Mouse (Mus musculus) ovary, postnatal 10 days (tissue): ENCODE data around the gene Cdc42ep5.
"Not testable (repeated sequence)": the region's sequence is repeated elsewhere in the genome, so short reads cannot be mapped to it uniquely, and the experiment has no call there.

Source experiments
- DNase-seq: peaks from one replicate; pipeline ENCODE4 v3.0.0; 2022; ENCODE audit warnings: low spot score

The Cdc42ep5 gene

DNA sequence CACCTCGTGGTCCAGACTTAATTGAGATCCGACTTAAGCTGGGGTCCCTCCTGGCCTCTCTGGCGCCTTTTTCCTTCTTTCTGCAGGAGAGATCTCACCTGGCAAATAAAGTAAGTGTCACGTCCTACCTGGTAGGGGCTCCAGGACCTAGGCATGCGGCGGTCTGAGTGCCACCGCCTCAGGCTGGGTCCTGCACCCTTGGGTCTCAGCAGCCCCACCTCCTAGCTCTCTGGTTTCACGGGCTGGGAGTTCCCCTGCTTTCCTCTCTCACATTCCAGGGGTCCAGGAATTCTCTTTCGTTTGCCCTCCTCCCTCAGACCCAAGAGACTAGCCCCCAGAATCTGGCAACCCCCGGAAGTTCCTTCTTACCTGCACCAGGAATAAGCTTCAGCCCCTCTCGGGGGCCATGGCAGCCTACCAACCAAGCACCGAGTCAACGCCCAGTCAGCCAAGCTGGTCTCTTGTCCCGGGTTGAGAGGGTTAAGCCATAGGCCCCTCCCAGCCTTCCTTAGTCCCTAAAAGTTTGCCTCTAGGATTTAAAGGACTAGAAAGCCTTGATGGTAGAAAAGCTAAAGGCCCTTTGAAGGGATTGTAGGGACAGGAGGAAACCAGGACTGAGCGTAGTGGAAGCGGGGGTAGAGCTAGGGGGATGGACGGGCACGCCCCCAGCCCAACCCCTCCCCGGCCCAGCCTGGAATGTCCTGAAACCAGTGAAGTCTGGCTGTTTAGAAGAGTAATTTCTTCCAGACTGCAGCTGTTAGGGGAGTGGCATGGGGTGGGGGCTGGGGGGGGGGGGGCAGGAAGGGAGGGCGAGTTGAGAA is at the start of gene Cdc42ep5:
Cdc42ep5 (minus strand) TSS at position 771 of the 821 bp plus-strand sequence.
- no peak for DNase-seq

DNA sequence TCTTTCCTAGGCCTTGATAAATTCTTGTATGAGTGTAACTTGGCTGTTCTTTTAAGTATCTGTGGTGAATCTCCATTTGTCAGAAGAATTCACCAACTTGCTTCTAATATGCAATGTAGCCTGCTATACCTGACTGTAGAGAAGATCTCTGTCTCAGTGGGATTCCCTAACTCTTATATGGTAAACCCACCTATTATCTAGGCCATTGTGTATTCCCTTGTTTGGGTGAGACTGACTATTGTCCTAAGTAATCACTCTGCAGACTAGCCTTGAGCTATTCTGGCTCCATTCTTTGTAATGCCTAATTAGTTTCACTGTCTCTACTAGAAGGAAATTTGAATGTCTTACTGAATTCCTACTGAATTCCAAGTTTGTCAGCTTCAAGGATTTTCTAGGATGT is 48.8 kb upstream of the Cdc42ep5 start:
- DNase-seq: not testable (repeated sequence)

DNA sequence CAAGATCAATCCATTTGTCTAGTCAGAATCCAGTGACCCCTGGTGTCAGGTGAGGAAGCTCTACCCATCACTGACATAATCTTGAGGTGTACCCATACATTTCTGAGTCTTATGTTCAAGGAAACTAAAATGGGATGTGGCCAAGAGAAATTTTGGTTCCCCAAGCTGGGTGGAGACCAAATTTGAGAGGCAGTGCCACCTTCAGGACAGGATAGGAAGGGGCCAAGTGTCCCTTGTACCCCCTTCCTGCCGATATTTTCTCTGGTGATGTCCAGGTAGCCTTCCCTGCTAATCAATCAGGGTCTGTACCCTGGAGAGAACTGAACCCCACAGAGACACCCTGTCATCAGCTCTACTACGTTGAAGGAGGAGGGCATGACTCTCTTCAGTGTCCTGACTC is 44.0 kb upstream of the Cdc42ep5 start:
- DNase-seq: no peak

DNA sequence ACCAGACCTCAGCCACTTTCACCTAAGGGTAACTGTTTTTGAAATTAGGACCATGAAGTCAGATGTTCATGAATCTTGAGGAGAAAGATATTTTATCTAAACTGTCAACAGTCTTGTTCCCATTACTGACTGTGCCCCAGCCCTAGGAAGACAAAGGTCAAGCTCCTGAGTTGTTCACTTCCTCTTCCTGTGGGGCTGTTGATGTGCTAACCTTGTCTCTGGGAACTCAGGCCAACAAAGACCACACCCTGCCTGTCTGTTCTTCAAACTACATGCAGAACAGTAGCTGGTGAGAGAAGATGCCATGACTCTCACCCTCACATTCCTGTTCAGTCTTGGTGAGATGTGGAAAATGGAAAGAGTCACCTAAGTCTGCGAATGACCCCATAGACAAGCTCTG is 42.5 kb upstream of the Cdc42ep5 start:
- DNase-seq: no peak

DNA sequence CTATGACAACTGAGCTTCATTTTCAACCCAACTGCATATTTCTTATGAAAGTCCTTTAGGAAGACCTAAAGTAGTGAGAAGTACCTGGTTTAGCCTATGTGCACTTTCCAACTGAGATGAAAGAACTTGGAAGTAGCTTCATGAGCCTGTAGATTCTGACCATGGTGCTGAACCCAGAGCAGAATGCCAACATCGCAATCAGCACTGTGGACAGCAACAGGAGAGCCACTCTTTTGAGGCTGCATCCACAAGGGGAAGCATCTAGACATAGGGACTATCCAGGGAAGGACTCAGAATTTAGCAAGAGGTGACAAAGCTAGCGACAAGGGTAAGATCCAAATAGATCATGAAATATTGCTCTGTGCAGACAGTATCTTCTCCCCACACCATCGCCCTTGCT is 13.8 kb upstream of the Cdc42ep5 start:
- peak; percentile 42 for DNase-seq

DNA sequence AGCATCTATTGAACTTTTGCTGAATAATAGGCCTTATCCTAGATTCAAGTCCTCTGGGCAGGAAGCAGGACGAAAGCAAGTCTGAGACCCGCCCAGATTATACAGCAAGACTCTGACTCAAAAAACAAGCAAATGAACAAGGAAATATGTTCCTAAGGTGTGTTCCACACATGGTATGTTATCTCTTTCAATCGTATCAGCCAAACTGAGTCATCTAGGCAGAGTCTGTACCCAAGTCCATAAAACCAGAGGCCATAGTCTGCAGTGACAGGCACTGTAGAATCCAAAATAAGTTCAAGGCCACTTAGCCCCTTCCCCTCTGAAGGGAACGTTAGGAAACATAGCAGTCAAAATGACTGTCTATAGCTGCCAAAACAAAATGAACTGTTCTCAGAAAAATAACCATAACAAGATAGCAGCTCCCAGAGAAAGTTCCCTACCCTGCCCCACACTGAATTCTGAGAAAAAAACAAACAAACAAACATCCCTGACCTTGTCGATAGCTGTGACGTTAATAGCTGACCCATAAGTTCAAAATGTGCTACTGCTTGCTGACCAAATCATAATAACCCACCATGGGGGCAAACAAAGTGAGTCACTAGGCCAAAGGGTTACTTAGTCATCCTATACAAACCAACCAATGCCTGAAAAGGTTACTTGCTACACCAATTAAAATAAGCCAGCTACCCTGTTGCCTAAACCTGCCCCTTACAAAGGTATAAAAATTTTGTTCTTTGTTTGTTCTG is 5.7 kb upstream of the Cdc42ep5 start:
- DNase-seq: no peak

DNA sequence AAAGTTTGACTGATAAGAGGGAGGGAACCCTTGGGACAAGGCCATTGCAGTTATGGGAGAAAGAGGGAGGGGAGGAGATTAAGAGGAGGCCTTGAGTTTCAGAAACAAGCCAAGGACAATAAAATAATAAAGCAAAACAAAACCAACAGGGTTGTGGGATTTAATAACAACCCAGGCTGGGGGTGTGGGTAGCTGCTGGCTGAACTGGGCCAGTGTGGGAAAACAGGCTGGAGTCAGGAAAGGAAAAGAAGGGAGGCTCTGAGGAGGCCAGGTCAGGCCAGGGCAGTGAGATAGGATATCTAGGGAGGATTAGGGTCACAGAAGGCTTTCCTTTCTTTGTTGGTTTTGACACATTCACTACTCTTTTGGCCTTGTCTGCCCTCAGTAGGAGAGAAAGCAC is 2.4 kb upstream of the Cdc42ep5 start:
- DNase-seq: no peak

DNA sequence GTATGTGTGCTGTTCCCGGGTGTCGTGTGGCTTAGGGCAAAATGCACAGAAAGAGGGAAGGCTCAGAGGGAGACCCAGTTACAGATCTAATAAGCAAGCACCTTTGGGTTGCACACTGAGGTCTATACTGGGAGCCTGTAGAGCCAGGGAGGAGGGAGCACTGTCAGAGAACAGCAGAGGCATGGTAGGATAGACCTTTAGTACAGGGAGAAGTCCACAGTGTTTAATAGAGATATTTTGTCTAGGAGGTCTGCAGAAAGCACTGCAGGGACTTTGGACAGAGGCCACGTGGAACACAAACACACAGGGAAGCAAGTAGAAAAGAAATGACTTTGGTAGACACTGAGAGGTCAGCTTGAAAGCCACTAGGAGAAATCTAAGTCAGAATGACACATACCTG is 626 bp upstream of the Cdc42ep5 start:
- DNase-seq: no peak

DNA sequence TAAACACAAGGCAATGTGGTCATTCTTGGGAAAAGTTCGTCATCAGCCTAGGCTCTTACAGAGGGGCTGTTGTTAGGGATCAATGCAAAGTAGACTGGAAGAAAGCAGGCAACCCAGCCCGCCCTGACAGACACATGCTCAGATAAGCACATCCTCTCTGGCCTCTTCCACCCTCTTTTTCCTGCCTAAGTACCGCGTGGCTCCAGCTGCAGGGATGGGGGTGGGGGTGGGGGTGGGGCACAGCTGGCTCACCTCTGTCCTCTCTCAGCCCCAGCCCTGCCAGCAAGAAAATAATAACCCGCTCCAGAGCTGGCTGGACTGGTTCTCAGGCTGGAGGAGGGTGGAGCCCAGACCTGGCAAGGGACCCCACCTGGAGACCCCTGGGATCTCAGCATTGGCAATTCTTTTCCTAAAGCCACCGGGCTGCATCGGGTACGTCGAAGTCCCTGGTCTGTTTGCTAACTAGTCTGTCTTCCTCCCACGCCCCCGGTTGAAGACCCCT is 1.0 kb downstream of the Cdc42ep5 start:
- DNase-seq: no peak

DNA sequence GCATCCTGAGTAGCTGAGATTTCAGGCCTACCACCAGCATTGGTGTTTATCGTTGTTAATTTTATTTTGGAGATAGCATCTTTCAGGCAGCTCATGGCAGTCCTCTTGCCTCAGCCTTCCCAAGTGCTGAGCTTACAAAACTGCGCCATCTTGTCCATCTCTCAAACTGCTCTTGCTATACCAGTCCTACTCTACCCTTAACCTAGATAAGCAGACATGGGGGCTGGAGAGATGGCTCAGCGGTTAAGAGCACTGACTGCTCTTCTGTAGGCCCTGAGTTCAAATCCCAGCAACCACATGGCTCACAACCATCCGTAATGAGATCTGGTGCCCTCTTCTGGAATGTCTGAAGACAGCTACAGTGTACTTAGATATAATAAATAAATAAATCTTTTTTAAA is 3.1 kb downstream of the Cdc42ep5 start:
- not testable (repeated sequence) for DNase-seq

DNA sequence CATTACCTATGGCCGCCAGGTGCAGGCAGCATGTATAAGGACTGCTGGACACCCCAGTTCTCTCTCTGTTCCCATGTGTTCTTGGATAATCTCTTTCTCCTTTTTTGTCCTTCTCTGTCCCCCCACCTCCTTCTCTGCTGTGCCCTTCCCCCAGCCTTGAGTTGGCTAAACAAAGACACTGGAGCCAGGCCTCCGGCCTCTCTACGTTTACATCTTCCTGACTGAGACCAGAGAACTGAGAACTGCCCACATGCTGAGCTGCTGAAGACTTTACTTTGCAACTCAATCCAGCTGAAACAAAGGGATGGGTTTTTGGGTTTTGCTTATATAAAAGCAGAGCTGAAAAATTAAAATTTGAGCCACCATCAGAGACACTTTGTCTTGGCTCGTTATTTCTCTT is 9.7 kb downstream of the Cdc42ep5 start:
- DNase-seq: no peak

DNA sequence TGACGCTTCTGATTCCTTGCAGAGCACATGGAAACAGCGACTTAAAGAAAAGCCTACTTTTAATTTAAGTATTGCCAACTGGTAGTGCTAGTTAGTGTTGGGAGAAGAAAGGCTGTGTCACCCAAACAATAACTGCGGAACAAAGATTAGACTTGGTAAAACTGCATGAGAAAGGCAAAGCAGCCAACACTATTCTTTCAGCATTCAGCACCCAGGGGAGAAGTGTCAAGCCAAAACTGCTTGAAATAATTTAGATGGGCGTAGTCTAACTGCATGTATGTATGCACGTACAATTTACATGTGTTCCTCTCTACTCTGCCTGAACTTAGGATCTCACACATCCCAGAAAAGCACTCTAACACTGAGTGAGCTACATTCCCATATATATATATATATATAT is 10.3 kb downstream of the Cdc42ep5 start:
- DNase-seq: no peak

DNA sequence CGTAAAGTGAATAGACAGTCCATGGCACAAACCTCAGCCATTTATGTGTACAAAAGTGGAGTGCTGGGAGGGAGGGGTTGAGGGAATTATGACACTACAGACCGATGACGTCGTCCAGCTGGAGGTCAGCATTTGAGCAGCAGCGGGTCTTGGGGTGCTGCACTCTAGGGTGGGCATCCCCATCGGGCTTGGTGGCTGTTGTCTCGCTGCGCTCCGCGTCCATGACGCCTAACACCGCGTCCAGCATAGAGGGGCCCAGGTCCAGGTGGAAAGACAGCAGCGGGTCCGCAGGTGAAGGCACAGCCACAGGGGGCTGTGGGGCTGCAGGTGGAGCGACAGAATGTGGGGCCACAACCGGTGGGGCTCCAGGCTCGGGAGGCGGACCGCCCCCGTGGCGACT is 13.4 kb downstream of the Cdc42ep5 start:
- DNase-seq: no peak

DNA sequence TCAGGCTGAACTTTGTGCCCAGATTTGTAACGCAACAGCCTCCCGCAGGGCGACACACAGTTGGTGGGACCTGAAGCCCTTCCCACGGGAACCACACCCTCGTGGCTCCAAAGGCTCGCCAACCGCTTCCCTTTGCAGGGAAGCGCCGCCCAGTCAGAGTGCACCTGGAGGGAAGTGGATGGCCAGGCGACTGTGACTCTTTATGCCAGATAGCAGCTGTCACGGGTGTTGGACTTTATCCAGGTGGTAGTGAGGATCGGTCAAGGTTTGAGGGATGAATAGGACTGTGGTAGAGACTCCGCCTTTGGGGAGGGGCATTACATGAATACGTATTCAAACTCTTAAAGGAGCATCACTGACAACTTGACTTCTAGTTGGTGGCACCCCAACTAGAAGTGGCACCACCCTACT is 13.8 kb downstream of the Cdc42ep5 start:
- no peak for DNase-seq

DNA sequence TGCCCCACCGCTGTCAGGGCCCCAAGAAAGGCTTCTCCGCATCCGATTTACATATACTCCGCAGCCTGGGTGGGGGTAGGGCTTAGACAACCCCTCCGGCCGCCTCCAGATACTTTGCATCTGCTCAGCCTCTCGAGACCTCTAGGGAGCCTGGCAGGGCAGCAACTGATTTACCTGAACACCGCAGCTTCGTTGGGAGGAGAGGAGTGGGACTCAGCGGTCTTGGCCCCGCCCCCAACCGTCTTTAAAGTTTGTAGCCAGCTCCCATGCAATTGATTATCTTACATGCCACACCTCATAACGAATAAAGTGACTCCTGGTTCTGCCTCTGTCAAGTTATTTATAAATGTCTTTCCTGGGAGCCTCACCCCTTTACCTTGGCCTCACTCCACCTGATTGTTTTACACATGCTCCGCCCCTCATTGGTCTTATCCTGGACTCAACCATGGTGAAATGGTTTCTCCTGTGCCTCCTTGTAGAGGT is 14.6 kb downstream of the Cdc42ep5 start, which contains the start of gene Leng9:
Leng9 (minus strand) TSS at position 316 of the 483 bp plus-strand sequence.
- no peak for DNase-seq

DNA sequence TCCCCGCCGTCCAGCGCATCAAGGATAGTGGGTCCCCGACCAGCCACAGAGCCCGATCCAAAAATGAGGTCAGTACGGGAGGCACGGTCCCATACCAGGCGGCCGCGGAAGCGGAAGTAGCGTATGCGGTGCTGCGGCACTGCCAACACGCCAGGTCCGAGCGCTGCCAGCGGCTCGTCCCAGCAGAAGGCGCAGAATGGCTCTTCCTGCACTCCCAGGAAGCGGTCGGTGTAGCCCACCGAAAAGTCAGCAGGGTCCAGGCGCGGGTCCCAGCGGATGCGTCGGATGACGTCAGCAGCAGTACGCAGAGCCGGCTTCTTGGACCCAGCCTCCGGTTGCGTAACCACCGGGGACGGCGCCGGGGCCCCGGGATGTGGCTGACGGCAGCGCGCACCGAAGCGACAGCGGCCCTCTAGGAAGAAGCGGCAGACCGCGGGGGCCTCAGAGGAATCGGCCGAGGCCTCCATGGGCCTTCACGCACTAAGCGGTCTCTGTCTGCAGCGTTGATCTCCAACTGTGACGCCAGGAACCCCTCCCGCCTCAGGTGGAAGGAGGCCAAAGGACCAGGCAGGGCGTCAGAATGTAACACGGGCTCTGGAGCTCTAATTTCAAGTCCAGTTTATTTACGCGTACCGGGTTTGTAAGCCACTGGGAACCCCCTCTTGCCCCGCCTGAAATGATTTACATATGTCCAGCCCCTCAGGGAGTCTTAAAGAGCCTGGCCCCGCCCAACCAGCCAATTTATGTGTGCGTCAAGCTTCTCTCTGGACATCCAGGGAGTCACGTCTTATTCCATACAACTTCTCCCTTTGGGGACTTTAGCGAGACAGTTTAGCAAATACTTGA is 15.2 kb downstream of the Cdc42ep5 start:
- peak; percentile 66 for DNase-seq

DNA sequence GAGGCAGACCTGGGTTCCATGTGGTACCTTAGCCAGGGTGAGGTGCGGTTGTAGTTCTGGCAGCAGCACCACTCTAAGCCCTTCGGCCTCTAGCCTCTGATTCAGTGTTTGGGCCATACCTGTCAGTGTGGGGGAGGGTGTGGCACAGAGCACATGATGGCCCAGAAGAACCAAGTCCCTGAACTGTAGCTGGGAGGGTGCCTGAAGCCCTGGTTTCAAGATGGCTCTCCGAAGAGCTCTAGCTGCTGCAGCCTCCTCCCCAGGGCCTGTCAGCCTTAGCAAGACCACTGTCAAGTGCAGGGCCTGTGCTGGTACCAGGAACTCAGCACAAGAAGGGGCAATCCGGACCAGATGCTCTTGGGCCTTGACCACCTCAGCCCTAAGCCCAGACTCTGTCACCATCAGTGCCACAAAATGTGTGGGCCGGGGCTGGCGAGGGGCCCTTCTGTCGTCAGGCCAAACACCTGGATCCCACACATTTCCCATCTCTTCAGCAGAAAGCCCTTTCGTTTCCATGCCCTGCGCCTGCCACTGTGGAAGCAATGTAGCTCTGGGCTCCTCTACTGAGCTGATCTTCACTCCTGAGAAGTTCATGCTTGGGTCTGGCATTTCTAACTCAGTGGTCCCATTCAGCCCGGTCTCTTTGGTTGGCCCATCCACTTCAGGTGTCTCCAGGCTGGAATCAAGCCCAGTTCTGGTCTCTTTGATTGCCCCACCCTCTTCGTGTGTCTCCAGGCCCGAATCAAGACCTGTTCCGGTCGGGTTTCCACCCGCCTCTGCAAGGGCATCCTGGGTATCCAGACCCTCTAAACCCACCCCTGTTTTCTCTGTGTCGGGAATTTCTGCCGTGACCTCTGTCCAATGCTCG is 16.1 kb downstream of the Cdc42ep5 start:
- no peak for DNase-seq

DNA sequence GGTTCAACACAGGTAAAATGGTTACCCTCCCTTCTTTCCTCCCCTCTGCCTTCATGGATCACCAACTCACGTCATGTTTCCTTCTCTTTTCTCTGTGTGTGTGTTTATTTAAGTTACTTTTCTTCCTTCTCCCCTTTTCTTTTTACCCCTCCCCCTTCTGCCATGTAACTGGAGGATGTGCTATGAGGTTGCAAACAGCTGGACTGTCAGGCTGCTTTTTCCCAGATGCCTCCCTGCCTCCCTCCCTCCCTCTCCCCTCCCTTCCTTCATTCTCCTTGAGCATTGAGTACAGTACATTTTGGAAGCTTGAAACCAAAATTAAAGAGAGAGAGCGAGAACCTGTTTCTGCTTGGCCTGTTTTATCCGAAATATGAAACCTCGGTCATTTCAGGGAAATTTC is 16.8 kb downstream of the Cdc42ep5 start:
- no peak for DNase-seq

DNA sequence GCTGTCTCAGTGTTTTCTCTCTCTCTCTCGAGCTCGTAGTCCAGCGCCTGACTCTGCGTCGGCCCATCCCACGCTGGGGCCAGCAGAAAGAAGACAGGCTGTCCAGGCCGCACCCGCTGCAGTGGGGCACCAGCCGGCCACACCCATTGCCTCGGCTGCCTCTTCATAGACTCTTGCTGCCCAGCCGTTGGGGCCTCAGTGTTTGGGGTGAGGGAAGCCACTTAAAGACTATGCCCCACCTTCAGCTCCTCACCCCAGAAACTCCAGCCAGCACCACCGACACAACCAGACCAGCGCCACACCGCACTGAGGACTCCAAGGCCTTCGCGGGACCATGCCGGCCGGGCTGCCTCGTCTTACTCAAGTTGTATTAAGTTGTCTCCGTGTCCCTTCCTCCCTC is 17.3 kb downstream of the Cdc42ep5 start:
- DNase-seq: no peak

DNA sequence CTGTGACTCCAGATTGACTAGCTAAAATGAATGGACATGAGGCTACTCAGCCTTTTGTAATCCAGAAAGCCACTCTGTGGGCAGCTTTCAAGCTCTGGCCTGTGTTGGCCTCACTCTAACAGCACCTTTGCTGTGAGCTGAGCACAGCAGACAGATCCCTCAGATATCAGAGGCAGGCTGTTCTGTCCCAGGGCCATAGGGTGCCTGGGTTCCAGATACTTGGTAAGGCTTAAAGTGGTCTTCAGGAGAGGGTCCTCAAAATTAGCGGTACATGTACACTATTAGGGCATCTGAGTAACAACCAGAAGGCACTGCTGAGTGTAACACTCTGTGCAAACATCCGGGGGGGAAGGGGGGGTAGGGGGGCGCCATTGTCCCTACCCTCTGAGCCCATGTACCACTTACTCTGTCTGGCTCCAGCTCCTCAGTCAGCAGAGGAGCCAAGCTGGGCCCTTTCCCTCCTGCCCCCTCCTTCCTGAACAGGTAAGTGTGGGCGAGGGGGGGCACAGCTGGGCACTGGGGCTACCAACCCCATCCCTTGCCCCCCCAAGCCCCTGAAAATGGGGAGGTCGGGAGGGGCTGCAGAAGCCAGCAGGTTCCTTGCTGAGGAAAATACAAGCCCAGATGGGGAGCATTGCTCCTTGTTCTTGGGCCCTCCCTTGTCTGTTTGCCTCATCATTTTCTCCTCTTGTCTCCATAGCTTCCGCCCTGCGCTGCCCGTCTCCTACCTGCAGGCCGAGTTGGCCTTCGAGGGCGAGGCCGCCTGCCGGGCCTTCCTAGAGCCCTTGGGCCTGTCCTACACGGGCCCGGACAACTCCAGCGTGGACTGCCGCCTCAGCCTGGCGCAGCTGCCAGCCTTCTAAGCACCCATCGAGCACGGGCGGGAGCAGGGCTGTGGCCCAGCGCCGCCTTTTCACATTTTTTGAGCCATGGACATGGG is 18.1 kb downstream of the Cdc42ep5 start:
- no peak for DNase-seq
